Mouse (Mus musculus): ENCODE results near the gene Hps6. TPM values are rescaled to one million over a fixed set of nuclear protein-coding genes. Genes with fewer than 3 reads are reported as not detected.

Gene Hps6
- polyA plus RNA-seq, 1 experiment from 2014 or later = 15.6 TPM

DNA sequence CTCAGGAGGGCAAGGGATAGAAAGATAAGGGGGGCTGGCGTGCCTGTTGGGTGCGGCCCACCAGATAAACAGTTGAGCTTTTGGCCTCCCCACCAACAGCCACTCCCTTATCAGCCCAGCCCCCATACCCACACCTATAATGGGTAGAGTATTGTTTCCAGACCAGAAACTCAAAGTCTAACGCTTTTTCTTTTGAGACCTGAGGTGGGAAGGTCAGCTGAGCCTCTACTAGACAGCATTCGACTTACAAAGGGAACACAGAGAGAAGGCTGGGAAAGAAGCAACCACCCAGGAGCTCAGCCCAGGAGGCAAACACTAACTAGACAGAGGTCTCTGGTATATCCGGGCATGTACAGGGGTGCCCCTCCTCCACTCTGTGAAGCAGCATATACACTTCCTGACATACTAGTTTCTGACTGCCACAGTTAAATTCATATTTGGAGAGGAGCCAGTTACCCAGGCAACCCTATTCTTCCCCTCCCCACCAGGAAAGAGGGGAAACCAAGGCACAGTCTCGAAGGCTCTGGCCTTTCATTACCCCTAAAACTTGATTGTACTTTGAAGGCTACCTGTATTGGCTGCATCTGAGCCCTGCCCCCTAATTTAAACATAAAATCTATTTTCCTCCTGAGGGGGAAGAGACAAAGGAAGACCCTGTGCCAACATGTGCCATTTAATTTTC, 34.1 kb downstream of the Hps6 start:
- TF ChIP-seq CTCF (IDR thresholded peaks at IDR 0.05) = no peak
- ATAC-seq = no peak
- ChIA-PET POLR2A (interaction anchor here (1.4 to 1.5 kb wide), 2 partner anchors 8 to 11 kb away, joined by 4 to 5 read pairs; partner anchors contain the start of gene Ldb1), CTCF (interaction anchor here (1.2 to 2.0 kb wide), 3 partner anchors 10 to 157 kb away, joined by 3 to 8 read pairs (median 3); no protein-coding TSS in a partner anchor)
- DNase-seq (ENCODE audit: low read depth, low spot score) = no peak
- no peaks in the 10 kb centered on the region for H3K27me3 ChIP-seq
- in situ Hi-C loops (cut with MboI; ENCODE audit: low pct_unique_long_range_greater_than_20kb) = no loop called here

DNA sequence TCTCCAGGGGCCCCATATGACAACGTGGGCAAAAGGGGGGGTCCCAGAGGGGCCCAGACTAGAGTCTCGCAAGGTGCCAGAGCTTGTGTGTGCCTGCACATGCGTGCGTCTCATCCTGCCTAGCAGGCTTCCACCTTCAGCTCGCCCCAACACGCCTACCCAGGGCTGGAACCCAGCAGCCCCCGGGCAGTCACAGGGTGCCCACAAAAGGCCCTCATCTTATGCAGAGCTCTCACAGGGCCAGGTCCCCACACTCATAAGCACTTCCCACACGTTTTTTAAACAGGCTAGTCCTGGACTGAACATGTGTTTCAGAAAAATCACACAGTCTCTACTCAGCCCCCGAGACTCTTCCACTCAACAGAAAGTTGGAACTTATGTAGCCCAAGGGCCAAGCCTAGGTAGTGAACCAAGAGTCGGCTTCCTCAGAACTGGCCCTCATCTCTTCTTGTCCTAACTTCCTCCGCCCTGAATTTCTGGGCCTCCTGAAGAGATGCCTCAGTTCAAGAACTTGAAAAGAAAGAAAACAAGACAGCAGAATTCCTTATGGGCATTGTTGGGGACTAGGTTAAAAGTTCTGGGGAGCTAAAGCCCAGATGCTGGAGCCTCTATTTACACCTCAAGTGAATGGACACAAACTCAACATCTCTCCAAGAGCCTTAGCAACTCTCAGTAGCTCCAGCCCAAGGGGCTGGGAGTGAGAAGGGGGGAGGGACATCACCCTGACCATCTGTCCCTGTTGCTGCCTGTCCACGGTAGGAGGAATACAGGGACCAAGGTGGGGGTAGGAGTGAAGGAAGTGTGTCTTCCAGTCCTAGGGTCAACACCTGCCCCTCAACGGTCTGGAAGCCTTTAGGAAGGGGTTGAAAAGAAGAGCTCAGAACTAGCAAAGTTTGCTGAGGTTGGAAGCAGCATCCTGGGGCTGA, 34.9 kb downstream of the Hps6 start:
- no peaks in the 10 kb centered on the region for H3K27me3 ChIP-seq
- no peak for ATAC-seq
- POLR2A ChIA-PET = interaction anchor here (1.0 to 1.5 kb wide), 4 partner anchors 12 to 35 kb away, joined by 3 to 4 read pairs (median 3); partner anchors contain the start of gene Hps6
- in situ Hi-C loops (cut with MboI; ENCODE audit: low pct_unique_long_range_greater_than_20kb) = no loop called here
- no peak for DNase-seq (ENCODE audit: low read depth, low spot score)
- CTCF ChIA-PET = interaction anchor here (1.0 to 1.8 kb wide), 3 partner anchors 9 to 24 kb away, joined by 3 to 5 read pairs (median 3); no protein-coding TSS in a partner anchor
- TF ChIP-seq CTCF (IDR thresholded peaks at IDR 0.05) = no peak

DNA sequence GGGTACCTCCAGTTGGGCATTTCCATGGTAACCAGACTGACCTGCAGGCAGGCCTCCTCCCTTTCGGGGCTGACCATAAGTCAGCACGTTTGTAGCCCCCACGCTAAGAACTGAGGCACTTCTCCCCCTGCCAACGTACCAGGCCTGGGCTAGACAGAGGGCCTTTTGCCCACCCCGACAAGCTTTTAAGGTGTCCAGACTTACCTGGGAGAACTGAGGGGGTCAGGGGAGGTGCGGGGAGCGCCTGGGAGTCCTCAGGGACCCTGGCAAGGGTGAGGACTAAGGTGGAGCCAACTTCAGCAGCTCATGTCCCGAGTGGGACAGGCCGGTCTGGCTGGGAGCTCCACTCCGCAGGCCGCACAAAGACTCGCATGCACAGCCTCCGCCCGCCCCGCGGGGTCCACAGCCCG, 35.5 kb downstream of the Hps6 start:
- no peaks in the 10 kb centered on the region for H3K27me3 ChIP-seq
- DNase-seq (ENCODE audit: low read depth, low spot score) (no peak), ATAC-seq (no peak)
- in situ Hi-C loops (cut with MboI; ENCODE audit: low pct_unique_long_range_greater_than_20kb) = no loop called here
- TF ChIP-seq CTCF (IDR thresholded peaks at IDR 0.05) = no peak
- POLR2A ChIA-PET = interaction anchor here (1.0 to 1.5 kb wide), 5 partner anchors 12 to 37 kb away, joined by 3 to 4 read pairs (median 3); partner anchors contain the start of genes Hps6 and Nolc1
- CTCF ChIA-PET = interaction anchor here (1.0 to 1.8 kb wide), 4 partner anchors 9 to 24 kb away, joined by 3 to 5 read pairs (median 4); no protein-coding TSS in a partner anchor

DNA sequence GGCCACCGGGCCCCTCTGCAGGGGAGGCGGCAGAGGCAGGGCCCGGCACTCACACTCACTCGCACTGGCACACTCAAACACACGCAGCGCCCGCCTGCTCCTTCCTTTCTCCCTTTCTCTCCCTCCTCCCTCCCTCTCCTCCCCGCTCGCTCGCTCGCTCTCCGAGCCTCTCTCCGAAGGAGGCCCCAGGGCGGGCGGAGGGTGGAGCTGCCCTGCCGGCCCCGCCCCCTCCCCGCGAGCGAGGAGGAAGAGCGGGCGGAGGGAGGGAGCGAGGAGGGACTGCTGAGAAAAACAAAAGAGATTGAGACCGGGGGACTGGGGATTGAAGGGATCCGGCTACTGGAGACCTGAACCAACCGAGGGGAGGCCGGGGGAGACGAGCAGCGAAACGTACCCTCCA, 36.2 kb downstream of the Hps6 start:
- no peaks in the 10 kb centered on the region for H3K27me3 ChIP-seq
- ATAC-seq (peak; percentile 74), DNase-seq (ENCODE audit: low read depth, low spot score) (no peak)
- TF ChIP-seq CTCF (IDR thresholded peaks at IDR 0.05) = no peak
- in situ Hi-C loops (cut with MboI; ENCODE audit: low pct_unique_long_range_greater_than_20kb) = no loop called here
- CTCF ChIA-PET = interaction anchor here (1.0 to 1.8 kb wide), 3 partner anchors 10 to 25 kb away, joined by 3 to 5 read pairs (median 4); no protein-coding TSS in a partner anchor
- POLR2A ChIA-PET = interaction anchor here (1.0 to 1.1 kb wide), 3 partner anchors 17 to 37 kb away, joined by 3 to 4 read pairs (median 3); partner anchors contain the start of genes Hps6 and Nolc1

GRCm38 (mm10) chr19:46040149-46040902, 37.0 kb downstream of the Hps6 start:
- no peak for ATAC-seq
- TF ChIP-seq CTCF (IDR thresholded peaks at IDR 0.05) = no peak
- H3K27me3 ChIP-seq = no peaks in the 10 kb centered on the region
- in situ Hi-C loops (cut with MboI; ENCODE audit: low pct_unique_long_range_greater_than_20kb) = no loop called here
- POLR2A ChIA-PET = interaction anchor here (1.0 kb wide), 1 partner anchor 36 kb away, joined by 4 read pairs; the partner anchor contains the start of gene Nolc1
- no peak for DNase-seq (ENCODE audit: low read depth, low spot score)
- CTCF ChIA-PET = interaction anchor here (1.3 to 1.8 kb wide), 2 partner anchors 11 to 13 kb away, joined by 4 to 5 read pairs; no protein-coding TSS in a partner anchor

- TF ChIP-seq CTCF (IDR thresholded peaks at IDR 0.05) = no peak
- ChIA-PET CTCF (no interaction called here), POLR2A (no interaction called here)
- no peak for ATAC-seq
- in situ Hi-C loops (cut with MboI; ENCODE audit: low pct_unique_long_range_greater_than_20kb) = no loop called here
- H3K27me3 ChIP-seq = no peaks in the 10 kb centered on the region
- no peak for DNase-seq (ENCODE audit: low read depth, low spot score)
Observed at GRCm38 (mm10) chr19:46041299-46041932, 38.1 kb downstream of the Hps6 start.

DNA sequence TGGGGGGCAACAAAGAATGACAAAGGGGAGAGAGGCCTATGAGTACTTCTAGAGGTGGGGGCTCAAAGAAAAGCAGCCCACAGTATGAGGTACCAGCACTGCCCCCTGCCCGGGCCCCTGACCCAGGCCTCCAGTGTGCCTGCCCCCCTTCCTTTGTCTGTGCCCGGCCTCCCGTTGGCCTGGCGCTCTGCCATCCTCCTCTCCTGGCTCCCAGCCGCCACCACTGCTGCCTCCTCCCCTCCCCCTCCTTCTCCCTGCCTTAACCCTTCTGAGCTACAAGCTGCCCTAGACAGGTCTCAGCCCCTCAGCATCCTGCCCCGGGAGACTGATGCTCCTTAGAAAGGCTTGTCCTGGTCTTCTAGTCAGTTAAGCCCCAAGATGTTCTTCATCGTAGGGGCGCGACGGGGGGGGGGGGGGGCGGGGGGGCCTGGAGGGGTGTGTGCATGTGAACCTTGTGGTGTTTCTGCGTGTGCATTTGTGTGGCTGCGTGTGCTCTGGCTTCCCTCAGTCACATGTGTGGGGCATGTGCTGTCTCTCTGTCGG, 38.7 kb downstream of the Hps6 start:
- DNase-seq (ENCODE audit: low read depth, low spot score) (no peak), ATAC-seq (no peak)
- no peak for TF ChIP-seq CTCF (IDR thresholded peaks at IDR 0.05)
- CTCF ChIA-PET = no interaction called here
- POLR2A ChIA-PET = no interaction called here
- in situ Hi-C loops (cut with MboI; ENCODE audit: low pct_unique_long_range_greater_than_20kb) = no loop called here
- no peaks in the 10 kb centered on the region for H3K27me3 ChIP-seq

DNA sequence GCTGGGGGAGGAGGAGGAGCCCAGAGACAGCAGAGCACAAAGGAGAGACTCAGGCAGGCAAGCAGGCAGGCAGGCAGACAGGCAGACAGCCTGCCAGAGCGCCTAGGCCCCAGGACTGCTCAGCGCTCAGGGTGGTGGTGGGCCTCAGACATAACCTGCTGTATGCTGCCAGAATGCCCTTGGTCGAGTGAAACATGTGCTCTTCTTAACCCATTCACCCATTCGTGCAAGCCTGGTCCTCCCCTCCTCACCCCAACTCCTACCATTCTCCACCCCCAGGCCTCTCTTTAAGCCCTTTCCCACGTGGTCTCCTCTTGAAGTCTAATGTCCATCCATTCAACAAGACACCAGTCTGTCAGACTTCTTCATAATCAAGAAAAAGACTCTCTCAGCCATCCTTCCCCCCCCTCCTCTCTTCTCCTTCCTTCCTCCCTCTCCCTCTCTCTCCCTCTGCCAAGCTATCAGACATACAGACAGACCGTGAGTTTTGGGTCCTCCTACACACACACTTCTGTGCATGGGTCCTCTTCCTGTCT, 39.2 kb downstream of the Hps6 start:
- no peak for ATAC-seq
- in situ Hi-C loops (cut with MboI; ENCODE audit: low pct_unique_long_range_greater_than_20kb) = no loop called here
- CTCF ChIA-PET = no interaction called here
- TF ChIP-seq CTCF (IDR thresholded peaks at IDR 0.05) = no peak
- POLR2A ChIA-PET = interaction anchor here (0.5 to 1.2 kb wide), 2 partner anchors 40 to 73 kb away, joined by 3 to 4 read pairs; no protein-coding TSS in a partner anchor
- DNase-seq (ENCODE audit: low read depth, low spot score) = no peak
- H3K27me3 ChIP-seq = no peaks in the 10 kb centered on the region

DNA sequence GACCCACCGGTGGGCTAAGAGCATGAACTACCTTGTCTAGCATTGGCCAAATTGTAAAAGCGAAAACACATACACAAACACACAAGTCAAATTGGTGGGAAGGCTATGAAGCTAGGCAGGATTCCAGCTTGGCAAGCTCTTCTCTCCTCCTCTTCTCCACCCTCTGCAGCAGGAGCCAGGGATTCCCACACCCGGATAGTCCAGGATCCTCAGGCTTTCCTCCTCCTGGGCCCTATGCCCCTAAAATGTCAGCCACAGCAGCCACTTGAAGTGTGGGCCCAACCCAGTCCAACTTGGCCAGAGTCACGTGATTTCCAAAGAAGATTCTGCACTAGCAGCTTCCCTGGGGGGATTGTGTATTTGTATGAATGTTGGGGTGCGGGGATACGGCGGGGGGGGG, 40.1 kb downstream of the Hps6 start:
- H3K27me3 ChIP-seq = no peaks in the 10 kb centered on the region
- ChIA-PET CTCF (no interaction called here), POLR2A (interaction anchor here (0.6 to 1.2 kb wide), 3 partner anchors 11 to 258 kb away, joined by 3 read pairs; no protein-coding TSS in a partner anchor)
- no peak for TF ChIP-seq CTCF (IDR thresholded peaks at IDR 0.05)
- DNase-seq (ENCODE audit: low read depth, low spot score) (no peak), ATAC-seq (no peak)
- in situ Hi-C loops (cut with MboI; ENCODE audit: low pct_unique_long_range_greater_than_20kb) = no loop called here

Measured in Patski (cell line).